Mouse (Mus musculus) lung, embryonic 14.5 days (tissue): ENCODE measurements around the gene Gmppa. TPM values are rescaled to one million over a fixed set of nuclear protein-coding genes. Genes with fewer than 3 reads are reported as not detected.

Source experiments
- ATAC-seq: fragments of 200-750 bp; cut with Nextera tagmentation; 2 replicates; pipeline ENCODE4 v1.8.0; 2017; ENCODE audit warnings: mild to moderate bottlenecking, moderate TSS enrichment, moderate library complexity; ENCODE audit not compliant: insufficient read depth
- DNase-seq: peaks from one replicate; pipeline ENCODE4 v3.0.0-alpha.2; 2015
- H3K27ac ChIP-seq: fragments of 300-500 bp; sonication (generic); 2 replicates; pipeline ENCODE4 v1.5.1; 2014; ENCODE audit warnings: low read depth, mild to moderate bottlenecking, moderate library complexity
- H3K27me3 ChIP-seq: fragments of 300-500 bp; sonication (generic); 2 replicates; pipeline ENCODE4 v1.6.1; 2014; ENCODE audit warnings: low read length, control low read depth; ENCODE audit not compliant: insufficient read depth
- H3K36me3 ChIP-seq: fragments of 300-500 bp; sonication (generic); 2 replicates; pipeline ENCODE4 v1.6.1; 2014; ENCODE audit warnings: control low read depth; ENCODE audit not compliant: insufficient read depth
- H3K4me1 ChIP-seq: fragments of 300-500 bp; sonication (generic); 2 replicates; pipeline ENCODE4 v1.6.1; 2014; ENCODE audit warnings: antibody characterized with exemption, control low read depth; ENCODE audit not compliant: insufficient read depth
- H3K4me2 ChIP-seq: fragments of 300-500 bp; sonication (generic); 2 replicates; pipeline ENCODE4 v1.6.1; 2014; ENCODE audit warnings: mild to moderate bottlenecking
- H3K4me3 ChIP-seq: fragments of 300-500 bp; sonication (generic); 2 replicates; pipeline ENCODE4 v1.5.1; 2014; ENCODE audit warnings: low read depth, low read length
- H3K9ac ChIP-seq: fragments of 300-500 bp; sonication (generic); 2 replicates; pipeline ENCODE4 v1.6.1; 2014
- H3K9me3 ChIP-seq: fragments of 300-500 bp; sonication (generic); 2 replicates; pipeline ENCODE4 v1.6.1; 2016; ENCODE audit warnings: low read depth, low read length, control low read depth
- CTCF ChIP-seq: IDR thresholded peaks from 2 replicates; pipeline ENCODE4 v1.5.1; 2016; ENCODE audit warnings: antibody characterized with exemption, low read depth
- WGBS: fragments of 180-500 bp; shearing (Covaris S2); extraction: QIAGEN DNeasy Blood & Tissue Kit; methylation state at CpG from one replicate; pipeline ENCODE4 v1.1.7; 2014; 5-methylcytosine and 5-hydroxymethylcytosine counted together
- polyA plus RNA-seq: library from polyadenylated mRNA; unstranded; fragments of >200 nt; fragmentation: Nextera tagmentation; extraction: Ambion mirVana; gene quantifications from 2 replicates; pipeline ENCODE4 v1.2.1, GENCODE M21; 2014

Gmppa gene
- polyA plus RNA-seq, 1 experiment from 2014 or later = 67.3 TPM

DNA sequence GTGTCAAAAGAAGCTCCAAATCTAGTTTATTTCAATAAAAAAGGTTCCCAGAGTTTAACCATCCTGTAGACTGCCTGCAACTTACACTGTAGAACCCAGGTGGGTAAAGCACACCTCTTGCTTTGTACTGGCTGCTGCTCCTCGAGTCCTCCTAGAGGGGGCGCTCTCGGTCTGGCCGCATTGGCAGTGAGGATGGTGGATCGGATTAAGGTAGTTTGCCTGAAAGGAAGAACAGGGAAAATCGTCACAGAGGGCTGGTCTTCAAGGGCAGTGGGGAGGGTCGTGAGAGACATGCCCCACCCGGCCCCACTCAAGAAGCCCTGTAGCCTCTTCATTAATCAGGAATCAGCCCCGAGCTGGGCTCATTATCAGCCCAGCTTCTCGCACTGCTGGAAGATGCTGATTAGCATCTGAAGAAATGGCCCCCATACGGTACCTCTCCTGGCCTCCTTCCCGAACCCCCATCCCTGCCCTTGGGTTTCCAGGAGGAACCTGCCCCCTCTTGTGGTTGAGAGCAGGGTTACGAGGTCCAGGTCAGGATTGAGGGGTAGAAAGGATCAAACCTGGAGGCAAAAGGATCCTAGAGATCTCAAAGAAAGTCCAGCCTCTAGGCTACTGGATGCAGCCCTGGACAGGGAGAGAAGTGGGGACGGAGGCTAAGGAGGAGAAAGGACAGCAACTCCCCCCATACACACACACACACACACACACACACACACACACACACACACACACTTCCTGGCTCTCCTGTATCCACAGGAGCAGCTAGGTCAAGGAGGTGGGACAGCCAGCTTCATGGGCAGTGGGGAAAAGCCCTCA, 21.2 kb downstream of the Gmppa start:
- ATAC-seq (no peak), DNase-seq (peak; percentile 19)
- H3K27ac ChIP-seq = no peak overlapping the region
- H3K4me1 ChIP-seq = peaks cover 7% of the 10 kb centered on the region; the same call in 1 of the 2 replicates
- H3K4me2 ChIP-seq = no peak overlapping the region
- WGBS = 11% methylated on average over 14 of the region's 14 CpGs
- no peaks in the 10 kb centered on the region for H3K9me3 ChIP-seq
- H3K36me3 ChIP-seq = no peaks in the 10 kb centered on the region
- TF ChIP-seq CTCF = peak; percentile 56
- peaks cover 33% of the 10 kb centered on the region for H3K27me3 ChIP-seq
- H3K9ac ChIP-seq = no peak overlapping the region
- no peak overlapping the region for H3K4me3 ChIP-seq

DNA sequence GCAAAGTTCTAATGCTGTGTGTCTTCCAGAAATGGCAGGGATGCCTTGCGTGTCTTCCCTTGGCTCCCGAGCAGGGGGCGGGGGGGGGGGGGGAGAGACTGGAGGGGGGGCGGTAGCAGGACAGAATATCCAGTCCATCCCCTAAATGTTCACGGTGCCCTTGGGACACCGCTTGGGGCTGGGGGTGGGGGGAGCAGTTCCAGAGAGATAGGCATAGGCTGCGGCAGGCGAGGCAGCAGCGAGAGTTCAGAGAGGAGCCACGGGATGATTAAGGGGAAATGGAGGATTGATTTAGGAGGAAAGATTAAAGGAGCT, 21.9 kb downstream of the Gmppa start:
- 0 out of 2 replicates have a peak overlapping the region, but pooled peaks have one; percentile 72 for H3K27ac ChIP-seq
- H3K9ac ChIP-seq = no peak overlapping the region
- peak overlapping the region; percentile 66 for H3K4me2 ChIP-seq
- H3K4me1 ChIP-seq = peaks cover 7% of the 10 kb centered on the region; the same call in 1 of the 2 replicates
- DNase-seq (peak; percentile 26), ATAC-seq (peak; percentile 3; the same call in 1 of the 2 replicates)
- no peaks in the 10 kb centered on the region for H3K36me3 ChIP-seq
- H3K4me3 ChIP-seq = peak overlapping the region; percentile 34
- H3K9me3 ChIP-seq = no peaks in the 10 kb centered on the region
- no peak for TF ChIP-seq CTCF
- WGBS = 8% methylated on average over 10 of the region's 10 CpGs
- peaks cover 28% of the 10 kb centered on the region for H3K27me3 ChIP-seq

DNA sequence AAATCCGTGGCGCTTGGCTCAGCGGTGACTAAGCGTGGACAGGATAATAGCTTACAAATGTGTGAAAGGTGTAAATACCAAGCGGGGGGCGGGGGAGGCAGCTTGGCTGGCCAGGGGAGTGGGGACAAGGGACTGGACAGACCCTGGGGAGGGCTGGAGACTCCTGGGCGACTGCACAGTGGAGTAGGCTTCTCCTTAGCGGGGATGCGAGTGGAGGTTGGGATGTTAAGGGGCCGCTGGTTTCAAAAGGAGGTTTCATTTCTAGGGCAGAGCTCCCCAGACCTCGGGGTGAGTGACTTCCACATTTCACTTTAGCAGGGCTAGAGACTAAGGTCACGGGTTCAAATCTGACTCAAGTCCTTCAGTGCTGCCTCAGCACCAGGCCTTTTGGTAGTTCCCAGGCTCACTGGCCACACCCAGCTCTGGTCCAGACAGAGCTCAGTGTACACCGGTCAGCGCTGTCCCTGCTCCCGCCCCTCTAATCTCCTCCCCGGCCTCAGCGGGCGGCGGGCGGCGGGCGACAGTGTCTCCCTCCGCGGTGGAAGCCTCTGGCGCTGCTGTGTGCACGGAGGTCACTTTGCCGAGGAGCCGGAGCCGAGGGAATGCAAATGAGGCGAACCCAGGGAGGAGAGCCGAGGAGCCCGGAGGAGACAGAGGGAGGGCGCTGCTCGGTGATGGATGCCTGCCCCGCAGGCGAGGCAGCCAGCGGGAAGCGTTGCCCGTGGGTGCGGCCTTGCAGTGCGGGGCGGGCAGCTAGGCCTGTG, 22.5 kb downstream of the Gmppa start:
- DNase-seq = peak; percentile 74
- TF ChIP-seq CTCF = no peak
- no peaks in the 10 kb centered on the region for H3K9me3 ChIP-seq
- peaks cover 7% of the 10 kb centered on the region; the same call in 1 of the 2 replicates for H3K4me1 ChIP-seq
- no peaks in the 10 kb centered on the region for H3K36me3 ChIP-seq
- H3K4me3 ChIP-seq = peak overlapping the region; percentile 34
- H3K9ac ChIP-seq = peak overlapping the region; percentile 48
- peak overlapping the region; percentile 66 for H3K4me2 ChIP-seq
- peak overlapping the region; percentile 72; the same call in 1 of the 2 replicates for H3K27ac ChIP-seq
- WGBS = 2% methylated on average over 42 of the region's 42 CpGs
- ATAC-seq = peak; percentile 81
- peaks cover 27% of the 10 kb centered on the region for H3K27me3 ChIP-seq

DNA sequence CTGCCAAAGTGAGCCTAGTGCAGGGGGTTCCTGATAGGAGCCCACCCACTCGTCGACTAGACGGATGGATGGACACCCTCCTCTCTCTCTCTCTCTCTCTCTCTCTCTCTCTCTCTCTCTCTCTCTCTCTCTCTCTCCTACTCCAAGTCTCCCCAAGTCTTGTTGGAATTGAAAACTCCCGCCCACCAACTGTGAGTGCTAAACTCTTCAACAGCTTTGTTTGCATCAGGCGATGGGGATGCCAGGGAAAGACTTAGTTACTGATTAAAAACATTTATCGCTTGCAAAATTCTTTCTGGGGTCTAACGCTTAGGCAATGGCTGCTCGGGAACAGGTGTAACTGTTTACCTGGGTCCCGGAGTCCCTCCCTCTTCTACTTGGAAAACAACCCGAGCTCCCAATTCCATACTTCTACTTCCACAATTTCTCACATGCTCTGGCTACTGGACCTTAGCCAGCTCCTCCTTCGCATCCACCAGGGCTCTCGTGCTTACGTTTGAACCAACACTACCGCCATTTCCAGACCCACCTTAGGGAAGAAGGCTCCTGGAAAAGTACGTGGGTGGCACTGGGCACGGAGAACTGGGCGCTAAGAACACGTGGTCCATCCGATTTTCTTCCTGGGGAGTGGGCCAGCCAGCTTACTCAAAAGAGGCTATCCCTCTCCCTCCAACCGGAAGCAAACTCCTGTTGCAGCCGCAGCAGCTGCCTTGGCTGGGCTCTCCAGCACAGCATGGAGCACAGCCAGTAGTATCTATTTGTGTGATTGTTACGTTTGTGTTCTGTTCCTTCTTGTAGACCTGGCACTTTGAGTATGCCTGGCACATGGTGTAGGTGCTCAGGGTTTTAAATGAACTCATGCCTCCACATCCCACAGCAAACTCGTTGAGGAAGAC, 23.3 kb downstream of the Gmppa start:
- Histone ChIP-seq H3K4me1 (peaks cover 7% of the 10 kb centered on the region; the same call in 1 of the 2 replicates), H3K4me2 (peak overlapping the region; percentile 66), H3K36me3 (no peaks in the 10 kb centered on the region), H3K4me3 (peak overlapping the region; percentile 34), H3K27me3 (peaks cover 27% of the 10 kb centered on the region), H3K9me3 (no peaks in the 10 kb centered on the region), H3K27ac (peak overlapping the region; percentile 72), H3K9ac (peak overlapping the region; percentile 48)
- peak; percentile 79 for DNase-seq
- 11% methylated on average over 23 of the region's 23 CpGs for WGBS
- no peak for TF ChIP-seq CTCF
- peak; percentile 19; the same call in 1 of the 2 replicates for ATAC-seq

DNA sequence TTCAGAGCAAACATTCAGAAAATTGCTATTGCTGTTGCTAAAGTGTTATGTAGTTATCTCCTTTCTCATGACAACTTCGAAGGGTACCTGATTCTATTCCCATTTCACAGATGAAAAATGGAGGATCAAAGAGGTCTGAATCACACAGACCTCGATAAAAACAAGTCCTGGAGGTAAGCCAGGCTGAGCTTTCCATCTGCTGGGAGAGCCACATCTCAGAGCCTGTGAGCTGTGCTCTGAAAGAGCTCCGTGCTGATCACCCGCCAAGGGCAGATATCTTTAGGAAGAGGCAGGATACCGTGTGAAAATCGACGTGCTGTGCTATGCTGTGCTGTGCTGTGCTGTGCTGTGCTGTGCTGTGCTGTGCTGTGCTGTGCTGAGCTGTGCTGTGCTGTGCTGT, 24.6 kb downstream of the Gmppa start:
- ATAC-seq (no peak), DNase-seq (peak; percentile 45)
- no peak overlapping the region for H3K9ac ChIP-seq
- no peak overlapping the region for H3K27ac ChIP-seq
- 54% methylated on average over 7 of the region's 7 CpGs for WGBS
- H3K4me2 ChIP-seq = no peak overlapping the region
- H3K27me3 ChIP-seq = peaks cover 27% of the 10 kb centered on the region
- H3K4me1 ChIP-seq = peaks cover 7% of the 10 kb centered on the region; the same call in 1 of the 2 replicates
- no peaks in the 10 kb centered on the region for H3K36me3 ChIP-seq
- TF ChIP-seq CTCF = no peak
- no peaks in the 10 kb centered on the region for H3K9me3 ChIP-seq
- no peak overlapping the region for H3K4me3 ChIP-seq

DNA sequence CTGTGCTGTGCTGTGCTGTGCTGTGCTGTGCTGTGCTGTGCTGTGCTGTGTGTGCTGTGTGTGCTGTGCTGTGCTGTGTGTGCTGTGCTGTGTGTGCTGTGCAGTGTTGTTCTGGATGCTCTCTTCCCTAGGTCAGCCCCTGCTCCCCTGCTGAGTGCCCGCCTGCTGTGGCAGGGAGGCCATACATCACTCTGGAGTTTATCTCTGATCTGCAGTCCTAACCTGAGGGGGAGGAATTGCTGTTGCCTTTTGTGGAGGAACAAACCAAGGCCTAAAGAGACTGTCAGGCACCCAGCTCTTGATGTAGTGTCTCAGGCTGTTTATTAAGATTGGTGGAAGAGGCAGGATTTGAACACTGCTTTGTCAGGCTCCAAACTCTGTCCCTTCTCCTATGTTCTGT, 26.9 kb downstream of the Gmppa start:
- Histone ChIP-seq H3K27ac (no peak overlapping the region), H3K4me3 (no peak overlapping the region), H3K4me1 (peaks cover 7% of the 10 kb centered on the region; the same call in 1 of the 2 replicates), H3K9ac (no peak overlapping the region), H3K9me3 (no peaks in the 10 kb centered on the region), H3K36me3 (no peaks in the 10 kb centered on the region), H3K27me3 (peaks cover 7% of the 10 kb centered on the region; the same call in 1 of the 2 replicates), H3K4me2 (no peak overlapping the region)
- no peak for TF ChIP-seq CTCF
- ATAC-seq = no peak
- 33% methylated on average over 1 of the region's 1 CpGs for WGBS
- DNase-seq = no peak
